Mouse (Mus musculus) effector memory CD4-positive, alpha-beta T cell, adult 5 months (primary cell): ENCODE measurements around the gene Olfr418. TPM values are rescaled to one million over a fixed set of nuclear protein-coding genes. Genes with fewer than 3 reads are reported as not detected.

ENCODE experiments used
- polyA plus RNA-seq: library from polyadenylated mRNA; unstranded; fragments of 100-300 nt; shearing (Covaris generic); gene quantifications from one replicate; pipeline ENCODE4 v1.2.1, GENCODE M21; 2017

Gene Olfr418
- not detected for polyA plus RNA-seq

DNA sequence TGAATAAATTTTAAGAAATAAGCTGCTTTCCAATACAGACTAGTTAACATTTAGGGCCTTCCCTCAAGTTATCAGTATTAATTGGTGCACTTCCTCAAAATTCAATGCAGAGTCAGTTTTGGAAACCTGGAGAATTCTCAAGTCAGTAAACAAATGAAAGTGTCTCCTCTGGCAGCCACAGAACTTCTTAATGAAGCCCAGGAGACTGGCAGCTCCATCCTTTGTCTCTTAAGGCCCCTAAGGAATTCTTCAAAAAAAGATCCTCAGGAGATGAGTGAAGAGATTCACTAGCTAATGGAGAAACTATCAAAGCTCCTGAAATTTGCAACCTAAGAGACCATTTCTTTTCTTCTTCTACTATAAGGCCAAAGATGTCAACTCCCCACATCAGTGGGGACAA, at the start of gene Olfr418:
TSS of gene Olfr418 (plus strand) at position 301 of the 400 bp plus-strand sequence.

GRCm38 (mm10) chr1:173227081-173227480, 38.7 kb upstream of the Olfr418 start, which contains the start of gene Fcer1a:
Fcer1a (minus strand) TSS chr1:173227214.

DNA sequence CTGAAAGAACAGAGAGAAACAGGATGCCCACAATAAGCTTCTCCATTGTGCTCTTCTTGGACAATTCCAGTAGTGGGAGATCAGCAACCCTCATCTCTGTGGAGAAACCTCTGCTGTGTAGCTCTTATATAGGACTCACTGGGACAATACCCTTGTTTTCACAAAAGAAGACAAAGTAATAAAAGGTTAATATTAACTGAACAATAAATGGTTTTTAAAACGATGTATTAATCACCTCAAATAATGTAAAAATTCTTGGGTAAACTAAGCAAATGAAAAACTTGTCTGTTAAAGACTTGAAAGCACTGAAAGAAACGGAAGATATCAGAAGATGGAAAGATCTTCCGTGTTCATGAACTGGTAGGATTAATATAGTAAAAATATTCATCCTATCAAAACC, 11.9 kb downstream of the Olfr418 start, which contains the start of gene Mptx2:
TSS of gene Mptx2 (minus strand) at position 101 of the 400 bp plus-strand sequence.

Other genes starting within 250 kb of the Olfr418 start
- gene Olfr1408, start 128.6 kb upstream of the Olfr418 start, polyA plus RNA-seq, result not detected
- gene Olfr1406, start 75.4 kb upstream of the Olfr418 start, polyA plus RNA-seq, result 0.21 TPM
- not detected for gene Olfr218, start 68.2 kb upstream of the Olfr418 start, polyA plus RNA-seq
- not detected for gene Olfr1404, start 53.6 kb upstream of the Olfr418 start, polyA plus RNA-seq
- gene Fcer1a, start 38.8 kb upstream of the Olfr418 start, polyA plus RNA-seq, result not detected
- gene Mptx2, start 11.8 kb downstream of the Olfr418 start, polyA plus RNA-seq, result not detected
- not detected for gene Ackr1, start 67.7 kb downstream of the Olfr418 start, polyA plus RNA-seq
- gene Aim2, start 84.9 kb downstream of the Olfr418 start, polyA plus RNA-seq, result 58.3 TPM
- gene Cadm3, start 101.7 kb downstream of the Olfr418 start, polyA plus RNA-seq, result not detected
- gene Ifi206, start 225.0 kb downstream of the Olfr418 start, polyA plus RNA-seq, result 40.6 TPM